Mouse (Mus musculus) midbrain, postnatal 0 days (tissue): ENCODE data around the gene Eif4a3. TPM values are rescaled to one million over a fixed set of nuclear protein-coding genes. Genes with fewer than 3 reads are reported as not detected.
"Not testable (repeated sequence)": the region's sequence is repeated elsewhere in the genome, so short reads cannot be mapped to it uniquely, and the experiment has no call there.

Source experiments
- ATAC-seq: fragments of 200-750 bp; cut with Nextera tagmentation; 2 replicates; pipeline ENCODE4 v1.8.0; 2017; ENCODE audit warnings: moderate number of reproducible peaks, mild to moderate bottlenecking, moderate TSS enrichment, moderate library complexity; ENCODE audit not compliant: low FRiP score
- DNase-seq: peaks from one replicate; pipeline ENCODE4 v3.0.0-alpha.2; 2015; ENCODE audit warnings: low spot score
- H3K27ac ChIP-seq: fragments of 300-500 bp; sonication (generic); 2 replicates; pipeline ENCODE4 v1.5.1; 2014; ENCODE audit warnings: low read depth, mild to moderate bottlenecking, low read length, mixed read lengths
- H3K27me3 ChIP-seq: fragments of 300-500 bp; sonication (generic); 2 replicates; pipeline ENCODE4 v1.6.1; 2014; ENCODE audit warnings: low read length, control low read depth, mixed read lengths; ENCODE audit not compliant: insufficient read depth
- H3K36me3 ChIP-seq: fragments of 300-500 bp; sonication (generic); 2 replicates; pipeline ENCODE4 v1.6.1; 2014; ENCODE audit warnings: low read length, control low read depth, mixed read lengths; ENCODE audit not compliant: insufficient read depth
- H3K4me1 ChIP-seq: fragments of 300-500 bp; sonication (generic); 2 replicates; pipeline ENCODE4 v1.6.1; 2014; ENCODE audit warnings: mild to moderate bottlenecking, control low read depth, antibody characterized with exemption, low read length, mixed read lengths; ENCODE audit not compliant: insufficient read depth
- H3K4me2 ChIP-seq: fragments of 300-500 bp; sonication (generic); 2 replicates; pipeline ENCODE4 v1.6.1; 2014; ENCODE audit warnings: low read depth, mild to moderate bottlenecking, low read length, mixed read lengths; ENCODE audit not compliant: poor library complexity, severe bottlenecking
- H3K4me3 ChIP-seq: fragments of 300-500 bp; sonication (generic); 2 replicates; pipeline ENCODE4 v1.5.1; 2014; ENCODE audit warnings: low read depth, mild to moderate bottlenecking, low read length, moderate library complexity
- H3K9ac ChIP-seq: fragments of 300-500 bp; sonication (generic); replicated peaks from 2 replicates; pipeline ENCODE4 v1.6.1; 2014; ENCODE audit warnings: mild to moderate bottlenecking, low read length, moderate library complexity, mixed read lengths; ENCODE audit not compliant: poor library complexity, severe bottlenecking
- H3K9me3 ChIP-seq: fragments of 300-500 bp; sonication (generic); 2 replicates; pipeline ENCODE4 v1.6.1; 2016; ENCODE audit warnings: low read length, control low read depth
- CTCF ChIP-seq: IDR thresholded peaks from 2 replicates; pipeline ENCODE4 v1.5.1; 2016; ENCODE audit warnings: antibody characterized with exemption, mild to moderate bottlenecking
- whole genome bisulfite sequencing: fragments of 180-500 bp; shearing (Covaris S2); extraction: QIAGEN DNeasy Blood & Tissue Kit; methylation state at CpG from one replicate; pipeline ENCODE4 v1.1.7; 2014; 5-methylcytosine and 5-hydroxymethylcytosine counted together
- polyA plus RNA-seq: library from polyadenylated mRNA; unstranded; fragments of >200 nt; fragmentation: Nextera tagmentation; extraction: Ambion mirVana; gene quantifications from 2 replicates; pipeline ENCODE4 v1.2.1, GENCODE M21; 2015
- total RNA-seq: library from RNA; depleted of rRNA; stranded (reverse); fragments of >200 nt; gene quantifications from 2 replicates; pipeline ENCODE4 v1.2.3, GENCODE M21; 2014

The Eif4a3 gene
- total and polyA plus RNA-seq, 2 experiments from 2014 or later: 132 to 237 TPM

DNA sequence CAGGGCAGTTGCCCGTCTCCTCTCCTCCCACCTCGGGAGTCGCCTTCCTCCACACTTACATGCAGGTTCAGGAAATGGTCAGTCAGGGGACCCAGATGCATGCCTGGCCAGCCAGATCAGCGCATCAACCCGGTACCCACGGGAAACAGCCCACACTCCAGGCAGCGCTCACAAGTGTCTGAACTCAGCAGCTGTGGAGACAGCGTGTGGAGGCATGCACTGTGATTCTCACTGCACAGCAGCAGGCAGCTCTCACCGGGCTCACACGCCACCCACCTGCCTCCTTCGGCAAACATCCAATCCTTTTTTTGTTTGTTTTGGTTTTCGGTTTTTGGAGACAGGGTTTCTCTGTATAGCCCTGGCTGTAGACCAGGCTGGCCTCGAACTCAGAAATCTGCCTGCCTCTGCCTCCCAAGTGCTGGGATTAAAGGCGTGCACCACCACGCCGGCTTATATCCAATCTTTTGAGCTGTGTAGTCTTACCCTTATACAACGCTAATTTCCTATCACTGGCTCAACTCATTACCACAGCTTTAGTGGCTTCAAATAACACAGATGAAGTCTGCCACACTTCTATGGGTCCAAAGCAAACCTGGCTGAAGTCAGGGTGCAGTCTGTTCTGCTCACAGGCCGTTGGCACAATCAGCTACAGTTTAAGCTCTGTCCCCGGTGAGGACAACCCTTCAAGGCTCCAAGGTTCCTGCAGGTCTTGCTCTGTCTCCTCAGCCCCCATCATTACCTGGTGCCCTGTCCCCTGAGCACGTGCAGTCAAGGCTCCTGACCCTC is 12.5 kb downstream of the Eif4a3 start:
- no peak overlapping the region for H3K9ac ChIP-seq
- H3K36me3 ChIP-seq: peaks cover 78% of the 10 kb centered on the region
- ATAC-seq: no peak
- DNase-seq: no peak
- H3K27ac ChIP-seq: no peak overlapping the region
- H3K27me3 ChIP-seq: no peaks in the 10 kb centered on the region
- no peak overlapping the region for H3K4me2 ChIP-seq
- 93% methylated on average over 20 of the region's 20 CpGs for WGBS
- no peak for TF ChIP-seq CTCF
- no peaks in the 10 kb centered on the region for H3K9me3 ChIP-seq
- H3K4me1 ChIP-seq: no peaks in the 10 kb centered on the region
- no peak overlapping the region for H3K4me3 ChIP-seq

DNA sequence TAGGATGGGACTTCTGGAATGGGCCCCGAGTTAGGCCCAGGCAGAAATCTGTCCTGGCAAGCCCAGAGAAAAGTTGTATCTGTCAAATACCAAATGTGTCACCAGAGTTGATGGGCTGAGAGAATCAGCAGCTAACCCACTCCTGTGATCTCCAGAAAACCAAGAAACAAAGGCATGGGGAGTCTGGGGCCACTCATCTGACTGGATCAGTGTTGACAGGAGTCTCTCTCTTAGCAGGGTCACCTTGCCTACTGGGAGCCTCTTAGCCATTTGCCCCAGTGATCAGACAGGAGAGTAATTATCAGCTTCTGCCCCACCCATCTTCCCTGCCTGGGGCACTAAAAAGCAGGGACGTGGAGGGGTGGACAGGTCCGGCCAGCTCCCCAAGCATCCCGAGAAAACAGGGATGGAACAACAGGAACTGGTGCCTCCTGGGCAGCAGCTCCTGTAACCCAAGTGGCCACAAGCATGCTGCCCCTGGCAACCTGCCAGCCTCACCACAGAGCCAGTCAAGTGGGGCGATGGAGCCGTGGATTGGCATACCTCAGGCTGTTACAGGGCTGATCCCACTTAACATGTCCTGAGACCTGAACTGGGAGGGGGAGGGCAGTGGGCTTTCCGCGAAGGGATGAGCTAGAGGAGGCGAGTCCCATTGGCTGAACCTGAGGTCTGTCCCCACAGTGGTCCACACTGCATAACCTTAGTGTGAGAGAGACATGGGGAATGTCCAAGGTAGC is 13.9 kb downstream of the Eif4a3 start:
- Histone ChIP-seq H3K4me1 (no peaks in the 10 kb centered on the region), H3K9ac (no peak overlapping the region), H3K36me3 (peaks cover 80% of the 10 kb centered on the region), H3K27me3 (no peaks in the 10 kb centered on the region), H3K9me3 (no peaks in the 10 kb centered on the region), H3K27ac (no peak overlapping the region), H3K4me3 (no peak overlapping the region), H3K4me2 (no peak overlapping the region)
- 72% methylated on average over 9 of the region's 9 CpGs for WGBS
- DNase-seq: peak; percentile 13
- no peak for TF ChIP-seq CTCF
- ATAC-seq: no peak

DNA sequence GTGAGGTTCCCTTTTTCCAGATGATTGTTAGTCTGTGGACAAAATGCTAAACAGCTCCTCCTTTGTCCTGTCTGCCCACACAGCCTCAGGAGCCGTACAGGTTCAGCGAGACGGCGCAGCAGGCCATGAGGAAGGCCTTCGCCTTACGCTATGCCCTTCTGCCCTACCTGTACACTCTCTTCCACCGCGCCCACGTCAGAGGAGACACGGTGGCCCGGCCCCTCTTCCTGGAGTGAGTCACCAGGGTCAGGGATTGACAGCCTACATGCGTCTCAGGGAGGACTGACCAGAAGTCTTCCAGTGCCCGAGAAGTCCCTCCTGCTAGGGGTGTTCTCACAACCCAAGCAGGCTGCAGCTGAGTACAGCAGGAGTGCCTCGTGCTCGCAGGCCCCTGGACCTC is 18.9 kb downstream of the Eif4a3 start:
- Histone ChIP-seq H3K4me1 (no peaks in the 10 kb centered on the region), H3K27me3 (no peaks in the 10 kb centered on the region), H3K9ac (no peak overlapping the region), H3K9me3 (no peaks in the 10 kb centered on the region), H3K27ac (no peak overlapping the region), H3K36me3 (peaks cover 78% of the 10 kb centered on the region), H3K4me3 (no peak overlapping the region), H3K4me2 (no peak overlapping the region)
- TF ChIP-seq CTCF: no peak
- WGBS: 85% methylated on average over 15 of the region's 15 CpGs
- DNase-seq (no peak), ATAC-seq (no peak)

DNA sequence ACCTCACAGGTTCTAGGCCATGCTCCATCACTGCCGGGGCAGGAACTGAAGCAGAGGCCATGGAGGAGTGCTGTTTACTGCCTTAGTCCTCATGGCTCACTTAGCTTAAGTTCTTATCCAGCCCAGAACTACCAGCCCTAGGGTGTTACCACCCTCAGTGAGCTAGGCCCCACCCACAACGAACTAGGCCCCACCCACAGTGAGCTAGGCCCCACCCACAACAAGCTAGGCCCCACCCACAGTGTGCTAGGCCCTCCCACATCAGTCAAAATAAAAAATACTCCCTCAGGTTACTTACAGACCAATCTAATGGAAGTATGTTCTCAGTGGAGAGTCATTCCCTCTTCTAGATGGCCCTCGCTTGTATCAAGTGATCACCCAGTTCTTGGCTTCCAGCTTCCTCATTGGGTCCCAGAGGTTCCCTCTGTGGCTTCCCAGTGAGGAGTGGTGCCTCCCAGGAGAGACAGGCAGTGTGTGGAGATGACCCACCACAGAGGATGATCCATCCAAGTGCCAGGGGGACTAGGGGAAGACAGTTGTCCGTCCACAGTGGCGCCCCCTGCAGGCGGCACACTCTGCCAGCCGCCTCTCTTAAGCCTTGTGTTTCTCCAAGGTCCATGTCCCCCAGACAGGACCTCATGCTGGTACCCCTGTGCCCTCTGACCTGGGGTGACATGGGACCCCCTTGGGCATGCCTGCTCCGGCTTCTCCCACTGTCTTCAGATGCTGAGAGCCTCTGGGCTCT is 26.5 kb downstream of the Eif4a3 start:
- H3K36me3 ChIP-seq: peaks cover 39% of the 10 kb centered on the region
- WGBS: 86% methylated on average over 8 of the region's 8 CpGs
- ATAC-seq: no peak

DNA sequence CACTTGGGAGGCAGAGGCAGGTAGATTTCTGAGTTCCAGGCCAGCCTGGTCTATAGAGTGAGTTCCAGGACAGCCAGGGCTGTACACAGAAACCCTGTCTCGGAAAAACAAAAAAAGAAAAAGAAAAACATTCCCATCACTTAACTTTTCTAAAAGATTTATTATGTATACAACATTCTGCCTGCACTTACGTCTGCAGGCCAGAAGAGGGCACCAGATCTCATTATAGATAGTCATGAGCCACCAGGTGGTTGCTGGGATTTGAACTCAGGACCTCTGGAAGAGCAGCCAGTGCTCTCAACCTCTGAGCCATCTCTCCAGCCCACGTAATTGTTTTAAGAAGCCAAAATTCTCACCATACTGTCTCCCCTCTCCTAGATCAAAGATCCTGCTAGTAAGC is 27.4 kb downstream of the Eif4a3 start:
- 71% methylated on average over 3 of the region's 3 CpGs for WGBS
- peak; percentile 68 for TF ChIP-seq CTCF
- peaks cover 32% of the 10 kb centered on the region for H3K36me3 ChIP-seq
- H3K9ac ChIP-seq, DNase-seq, ATAC-seq, H3K9me3 ChIP-seq, H3K4me1 ChIP-seq, H3K27me3 ChIP-seq, H3K4me3 ChIP-seq, H3K27ac ChIP-seq, H3K4me2 ChIP-seq: not testable (repeated sequence)

More for the DNA sequence above, 26.5 kb downstream of the Eif4a3 start:
- Histone ChIP-seq H3K4me1 (peaks cover 7% of the 10 kb centered on the region), H3K4me3 (no peak overlapping the region), H3K27ac (no peak overlapping the region), H3K27me3 (no peaks in the 10 kb centered on the region), H3K9ac (no peak overlapping the region), H3K4me2 (no peak overlapping the region), H3K9me3 (no peaks in the 10 kb centered on the region)
- TF ChIP-seq CTCF: peak; percentile 49
- DNase-seq: no peak
